Mouse (Mus musculus): ENCODE data around the gene Ywhae.

Ywhae gene

GRCm38 (mm10) chr11:75796536-75797246 is 64.0 kb downstream of the Ywhae start:
- DNase-seq, result no peak

GRCm38 (mm10) chr11:75801369-75801768 is 68.7 kb downstream of the Ywhae start:
- DNase-seq, result no peak

- DNase-seq, result no peak
Observed at GRCm38 (mm10) chr11:75801771-75802550, 69.3 kb downstream of the Ywhae start.

- no peak for DNase-seq
Observed at GRCm38 (mm10) chr11:75807486-75807885, 74.8 kb downstream of the Ywhae start.

GRCm38 (mm10) chr11:75810526-75810925 is 77.9 kb downstream of the Ywhae start:
- DNase-seq, result no peak

GRCm38 (mm10) chr11:75811900-75812299 is 79.2 kb downstream of the Ywhae start:
- DNase-seq, result no peak

- DNase-seq, result no peak
Observed at GRCm38 (mm10) chr11:75813085-75813484, 80.4 kb downstream of the Ywhae start.
